Mouse (Mus musculus) erythroblast, embryonic 14.5 days (primary cell): Measurements from ENCODE around the gene Pde4d. TPM values are rescaled to one million over a fixed set of nuclear protein-coding genes. Genes with fewer than 3 reads are reported as not detected.

Experiments used
- H3K27me3 ChIP-seq: 2 replicates; pipeline ENCODE4 v1.6.1; 2012; ENCODE audit warnings: inconsistent platforms; ENCODE audit not compliant: control insufficient read depth
- H3K36me3 ChIP-seq: 2 replicates; pipeline ENCODE4 v1.6.1; 2012; ENCODE audit warnings: mild to moderate bottlenecking, inconsistent platforms; ENCODE audit not compliant: control insufficient read depth
- H3K4me1 ChIP-seq: 2 replicates; pipeline ENCODE4 v1.6.1; 2012; ENCODE audit warnings: inconsistent platforms; ENCODE audit not compliant: control insufficient read depth
- H3K4me3 ChIP-seq: replicated peaks from 2 replicates; pipeline ENCODE3; 2012; ENCODE audit warnings: moderate library complexity, mild to moderate bottlenecking, inconsistent platforms
- H3K9me3 ChIP-seq: 2 replicates; pipeline ENCODE4 v1.6.1; 2012; ENCODE audit warnings: low read length, inconsistent platforms, mixed read lengths; ENCODE audit not compliant: control insufficient read depth
- GATA1 ChIP-seq: IDR thresholded peaks from 2 replicates; pipeline ENCODE4 v1.6.1; 2012; ENCODE audit warnings: low read length, inconsistent platforms, mixed read lengths
- TAL1 ChIP-seq: IDR thresholded peaks from 3 replicates; pipeline ENCODE4 v1.6.1; 2012; ENCODE audit warnings: low read length, inconsistent platforms, mixed read lengths
- polyA plus RNA-seq: library from polyadenylated mRNA; stranded (reverse); fragments of >175 nt; gene quantifications from 2 replicates; pipeline ENCODE4 v1.2.3, GENCODE M21; 2012

Gene Pde4d
- polyA plus RNA-seq, 1 experiment: 0.23 TPM

DNA sequence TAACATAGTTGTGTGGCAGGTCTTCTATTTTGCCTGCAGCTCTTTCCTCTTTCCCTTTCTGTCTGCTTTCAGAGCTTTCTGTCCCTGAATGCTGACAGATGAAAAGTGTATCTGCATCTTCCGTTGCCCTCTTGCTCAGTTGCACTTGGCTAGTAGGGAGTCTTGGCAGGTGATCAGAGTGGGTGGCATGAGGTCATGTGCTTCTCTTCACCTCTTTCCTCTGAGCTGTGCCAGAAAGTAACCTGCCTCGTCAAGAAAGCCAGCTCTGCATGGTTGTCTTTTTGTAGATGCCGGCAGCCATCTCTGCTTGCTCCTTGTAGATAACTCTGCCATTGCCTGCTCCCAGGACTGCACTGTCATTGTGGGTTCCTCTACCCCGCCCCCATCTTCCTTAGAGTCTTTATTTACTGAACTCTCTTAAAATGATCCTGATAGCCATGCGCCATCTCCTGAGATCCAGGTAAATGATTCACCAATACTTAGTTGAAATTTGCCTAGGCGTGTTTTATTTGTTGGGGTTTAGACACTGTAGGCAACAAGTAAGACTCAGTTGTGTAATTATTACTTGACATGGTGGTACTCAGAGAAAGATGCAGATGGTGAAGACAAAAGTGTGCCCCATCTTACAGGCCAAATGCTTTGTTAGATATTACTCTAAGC lies 407.2 kb downstream of the Pde4d start:
- Histone ChIP-seq H3K36me3 (no peaks in the 10 kb centered on the region), H3K27me3 (no peaks in the 10 kb centered on the region), H3K4me1 (peaks cover 6% of the 10 kb centered on the region), H3K4me3 (no peak overlapping the region), H3K9me3 (no peaks in the 10 kb centered on the region)
- no peak for TF ChIP-seq GATA1
- no peak for TF ChIP-seq TAL1

DNA sequence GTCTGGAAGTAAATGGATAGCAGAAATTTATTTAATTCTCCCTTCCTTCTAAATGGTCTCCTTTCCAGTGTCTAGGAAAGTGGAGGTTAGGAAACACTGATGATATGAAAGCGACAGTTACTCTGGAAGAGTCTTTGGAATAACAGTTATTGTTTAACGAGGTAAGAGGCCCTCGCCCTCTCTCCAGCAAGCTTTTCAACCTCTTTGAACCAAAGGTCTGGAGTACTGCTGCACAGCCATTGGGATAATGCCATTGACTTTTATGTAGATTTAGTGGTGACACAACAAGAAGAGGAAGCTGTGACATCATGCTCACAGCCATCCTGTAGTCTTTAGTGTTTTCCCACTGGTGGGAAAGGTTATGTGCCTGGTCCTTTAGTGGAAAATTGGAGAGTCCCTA lies 409.6 kb downstream of the Pde4d start:
- Histone ChIP-seq H3K27me3 (no peaks in the 10 kb centered on the region), H3K4me3 (no peak overlapping the region), H3K36me3 (no peaks in the 10 kb centered on the region), H3K9me3 (no peaks in the 10 kb centered on the region), H3K4me1 (peaks cover 6% of the 10 kb centered on the region)
- no peak for TF ChIP-seq TAL1
- TF ChIP-seq GATA1: no peak

DNA sequence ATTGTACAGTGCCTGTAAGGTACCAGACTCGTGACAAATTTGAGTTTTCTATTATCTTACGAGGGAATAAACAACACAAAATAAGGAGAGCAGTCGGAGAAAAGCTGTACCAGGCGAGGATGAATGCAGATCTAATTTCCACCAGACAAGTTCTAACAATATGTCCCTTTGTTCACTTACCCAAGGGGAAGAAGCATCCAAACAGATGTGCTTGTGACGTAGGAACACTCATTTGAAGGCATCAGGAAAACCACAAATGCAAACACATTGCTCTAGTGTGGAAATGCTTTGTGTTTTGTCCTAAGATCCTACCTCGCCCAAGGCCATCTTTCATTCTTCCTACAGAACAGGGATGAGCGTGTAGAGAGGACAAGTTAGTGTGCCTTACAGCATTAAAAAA lies 411.0 kb downstream of the Pde4d start:
- Histone ChIP-seq H3K4me1 (peaks cover 6% of the 10 kb centered on the region), H3K27me3 (no peaks in the 10 kb centered on the region), H3K36me3 (no peaks in the 10 kb centered on the region), H3K4me3 (no peak overlapping the region), H3K9me3 (no peaks in the 10 kb centered on the region)
- TF ChIP-seq GATA1: no peak
- no peak for TF ChIP-seq TAL1

DNA sequence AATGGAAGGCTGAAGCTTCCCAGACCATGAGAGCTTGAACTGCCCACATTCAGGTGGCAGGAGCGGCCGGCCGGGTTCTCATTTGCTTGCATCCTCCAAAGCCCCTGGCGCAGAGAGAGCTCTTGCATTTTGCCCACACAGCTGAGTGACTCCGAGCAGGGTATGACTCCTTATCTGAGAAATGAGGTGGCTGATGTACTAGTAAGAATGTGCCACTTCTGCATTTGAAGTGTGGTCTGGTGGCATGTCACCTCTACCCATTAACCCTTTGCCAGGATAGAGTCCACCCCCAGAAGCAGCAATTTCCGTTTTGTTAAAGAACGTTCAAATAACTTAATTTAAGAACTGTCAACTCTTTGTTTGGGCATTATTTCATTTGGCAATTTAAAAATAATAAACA lies 412.0 kb downstream of the Pde4d start:
- Histone ChIP-seq H3K4me3 (no peak overlapping the region), H3K36me3 (no peaks in the 10 kb centered on the region), H3K9me3 (no peaks in the 10 kb centered on the region), H3K27me3 (no peaks in the 10 kb centered on the region), H3K4me1 (peaks cover 4% of the 10 kb centered on the region)
- no peak for TF ChIP-seq TAL1
- no peak for TF ChIP-seq GATA1

DNA sequence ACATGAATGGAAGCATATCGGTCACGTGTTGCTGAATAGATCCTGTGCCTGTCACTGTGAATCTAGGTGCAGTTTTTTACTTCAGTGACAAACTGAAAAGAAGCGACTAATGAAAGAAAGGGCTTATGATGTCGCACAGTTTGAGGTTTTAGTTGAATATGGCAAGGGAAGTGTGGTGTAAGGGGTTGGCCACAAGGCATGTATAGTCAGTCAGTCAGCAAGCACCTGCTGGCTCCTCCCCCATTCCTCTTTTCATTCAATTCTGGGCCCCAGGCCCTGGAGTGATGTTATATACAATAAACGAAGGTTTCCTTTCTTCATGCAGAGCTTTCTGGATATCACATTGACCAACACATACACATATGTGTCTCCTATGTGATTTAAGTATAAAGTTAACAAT lies 412.4 kb downstream of the Pde4d start:
- TF ChIP-seq TAL1 (no peak), GATA1 (no peak)
- Histone ChIP-seq H3K4me1 (no peaks in the 10 kb centered on the region), H3K4me3 (no peak overlapping the region), H3K9me3 (no peaks in the 10 kb centered on the region), H3K27me3 (no peaks in the 10 kb centered on the region), H3K36me3 (no peaks in the 10 kb centered on the region)

DNA sequence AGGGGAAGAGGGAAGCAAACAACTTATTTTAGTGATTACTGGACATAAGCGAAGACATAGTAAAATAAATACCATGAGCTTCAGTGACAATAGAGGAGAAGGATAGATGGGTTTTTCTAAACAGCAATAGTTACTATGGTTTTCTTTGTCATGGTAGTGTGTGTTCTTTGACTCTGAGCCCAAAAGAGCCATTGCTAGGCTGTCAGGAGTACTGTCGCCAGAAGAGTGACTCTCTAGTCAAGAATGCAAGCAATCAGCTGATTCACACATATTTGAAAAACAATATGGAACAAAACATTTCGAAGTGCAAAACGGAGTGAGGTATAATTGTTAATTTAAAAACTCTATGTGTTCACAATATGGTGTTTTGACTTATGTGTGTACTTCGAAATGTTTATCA lies 450.4 kb downstream of the Pde4d start:
- no peak for TF ChIP-seq TAL1
- TF ChIP-seq GATA1: no peak
- H3K36me3 ChIP-seq: no peaks in the 10 kb centered on the region
- no peaks in the 10 kb centered on the region for H3K9me3 ChIP-seq
- H3K4me3 ChIP-seq: no peak overlapping the region
- no peaks in the 10 kb centered on the region for H3K4me1 ChIP-seq
- H3K27me3 ChIP-seq: no peaks in the 10 kb centered on the region

DNA sequence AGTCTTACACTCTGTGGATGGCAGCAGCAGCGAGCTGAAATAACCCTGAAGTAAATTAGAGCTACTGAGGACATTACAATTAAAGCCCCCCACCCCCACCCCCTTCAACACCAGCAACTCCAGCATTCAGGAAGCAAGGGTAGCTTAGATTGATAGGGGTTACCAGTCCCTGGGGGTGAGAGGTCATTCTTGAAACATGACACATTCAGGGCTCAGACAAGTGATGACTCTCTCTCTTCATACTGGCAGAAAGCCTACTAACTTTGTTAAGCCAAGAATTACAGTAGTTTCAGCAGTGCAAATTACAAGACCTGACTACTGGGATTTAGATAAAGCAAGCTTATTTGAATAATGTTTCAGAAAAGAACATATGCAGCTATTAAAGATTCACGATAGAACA lies 455.4 kb downstream of the Pde4d start:
- TF ChIP-seq TAL1 (no peak), GATA1 (no peak)

DNA sequence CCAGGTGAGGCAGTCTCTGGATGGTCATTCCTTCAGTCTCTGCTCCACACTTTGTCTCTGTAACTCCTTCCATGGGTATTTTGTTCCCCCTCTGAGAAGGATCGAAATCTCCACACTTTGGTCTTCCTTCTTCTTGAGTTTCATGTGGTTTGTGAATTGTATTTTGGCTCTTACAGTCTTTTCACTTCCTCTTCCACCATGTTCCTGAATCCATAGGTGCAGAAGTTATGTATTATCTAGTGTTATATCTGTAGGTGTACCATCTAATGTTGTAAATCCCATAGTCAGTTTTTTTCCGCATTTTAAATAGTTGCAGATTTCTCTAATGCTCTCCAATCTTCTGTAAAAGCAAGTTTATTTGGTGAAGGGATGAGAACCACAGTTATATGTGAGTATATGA lies 459.4 kb downstream of the Pde4d start:
- TF ChIP-seq TAL1: no peak
- TF ChIP-seq GATA1: no peak

More for the DNA sequence above, 455.4 kb downstream of the Pde4d start:
- Histone ChIP-seq H3K27me3 (no peaks in the 10 kb centered on the region), H3K9me3 (no peaks in the 10 kb centered on the region), H3K4me1 (no peaks in the 10 kb centered on the region), H3K4me3 (no peak overlapping the region), H3K36me3 (no peaks in the 10 kb centered on the region)

DNA sequence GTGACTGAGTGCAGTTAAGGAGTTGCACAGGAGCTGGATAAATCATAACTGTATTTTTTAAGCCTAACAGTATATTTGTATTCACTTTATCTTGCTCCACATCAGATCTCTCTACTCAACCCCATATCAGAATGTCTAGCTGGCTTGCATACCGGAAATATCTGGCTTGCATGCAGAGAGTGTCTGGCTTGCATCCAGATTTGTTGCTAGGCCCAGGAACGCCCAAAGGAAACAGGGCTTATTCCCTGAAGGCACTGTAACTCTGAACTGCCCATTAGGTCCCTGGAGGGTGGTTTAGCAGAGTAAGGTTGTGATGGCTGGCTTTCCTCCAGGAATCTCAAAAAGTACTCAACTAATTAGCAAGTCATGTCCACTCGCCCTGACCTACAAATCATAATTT lies 464.9 kb downstream of the Pde4d start:
- no peak overlapping the region for H3K4me3 ChIP-seq
- H3K27me3 ChIP-seq: no peaks in the 10 kb centered on the region
- no peak for TF ChIP-seq GATA1
- TF ChIP-seq TAL1: no peak
- no peaks in the 10 kb centered on the region for H3K9me3 ChIP-seq
- no peaks in the 10 kb centered on the region for H3K4me1 ChIP-seq
- no peaks in the 10 kb centered on the region for H3K36me3 ChIP-seq

More for the DNA sequence above, 459.4 kb downstream of the Pde4d start:
- H3K4me3 ChIP-seq: no peak overlapping the region
- no peaks in the 10 kb centered on the region for H3K4me1 ChIP-seq
- no peaks in the 10 kb centered on the region for H3K27me3 ChIP-seq
- H3K36me3 ChIP-seq: no peaks in the 10 kb centered on the region
- no peaks in the 10 kb centered on the region for H3K9me3 ChIP-seq

DNA sequence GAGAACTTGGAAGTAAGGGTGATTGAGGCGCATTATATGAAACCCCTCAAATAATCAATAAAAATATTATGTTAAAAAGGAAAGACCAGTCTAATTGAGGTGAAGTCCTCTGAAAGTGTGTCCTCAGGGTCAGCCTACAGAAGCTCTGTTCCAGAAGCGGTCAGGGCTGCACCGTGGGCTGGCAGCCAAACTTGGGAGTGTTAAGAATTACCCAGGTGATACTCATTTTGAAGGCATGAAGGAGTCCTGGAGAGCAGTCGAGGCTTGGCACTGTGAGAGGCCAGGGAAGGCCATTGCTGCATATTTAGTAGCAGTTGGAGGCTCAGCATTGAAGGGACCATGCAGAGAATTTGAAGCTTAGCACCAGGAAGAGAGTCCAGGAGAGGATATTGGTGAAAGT lies 471.4 kb downstream of the Pde4d start:
- TF ChIP-seq GATA1 (no peak), TAL1 (no peak)
- no peaks in the 10 kb centered on the region for H3K36me3 ChIP-seq

More for the DNA sequence above, 471.4 kb downstream of the Pde4d start:
- H3K27me3 ChIP-seq: no peaks in the 10 kb centered on the region
- H3K9me3 ChIP-seq: no peaks in the 10 kb centered on the region
- H3K4me3 ChIP-seq: no peak overlapping the region
- no peaks in the 10 kb centered on the region for H3K4me1 ChIP-seq
